Mouse (Mus musculus) layer of hippocampus, adult 9-10 months (tissue): ENCODE data around the gene AW822073.
"Not testable (repeated sequence)": the region's sequence is repeated elsewhere in the genome, so short reads cannot be mapped to it uniquely, and the experiment has no call there.

ENCODE experiments used
- DNase-seq: peaks from one replicate; pipeline ENCODE4 v3.0.0; 2022; ENCODE audit warnings: low spot score

Gene AW822073

GRCm38 (mm10) chr10:58221571-58221970 lies 3.2 kb downstream of the AW822073 start:
- not testable (repeated sequence) for DNase-seq

- no peak for DNase-seq
Measured at GRCm38 (mm10) chr10:58220726-58221125, 4.0 kb downstream of the AW822073 start.

- DNase-seq, result no peak
Measured at GRCm38 (mm10) chr10:58217366-58217765, 7.4 kb downstream of the AW822073 start.

- DNase-seq, result no peak
Measured at GRCm38 (mm10) chr10:58215353-58215752, 9.4 kb downstream of the AW822073 start.

GRCm38 (mm10) chr10:58214934-58215333 lies 9.8 kb downstream of the AW822073 start:
- DNase-seq, result no peak

- DNase-seq, result no peak
Measured at GRCm38 (mm10) chr10:58214497-58214896, 10.2 kb downstream of the AW822073 start.

- no peak for DNase-seq
Measured at GRCm38 (mm10) chr10:58212230-58212629, 12.5 kb downstream of the AW822073 start.

GRCm38 (mm10) chr10:58211213-58211612 lies 13.5 kb downstream of the AW822073 start:
- no peak for DNase-seq

GRCm38 (mm10) chr10:58210514-58210913 lies 14.2 kb downstream of the AW822073 start:
- no peak for DNase-seq

GRCm38 (mm10) chr10:58209710-58210467 lies 14.8 kb downstream of the AW822073 start:
- DNase-seq, result no peak

GRCm38 (mm10) chr10:58206639-58207404 lies 17.9 kb downstream of the AW822073 start:
- DNase-seq, result no peak

- no peak for DNase-seq
Measured at GRCm38 (mm10) chr10:58205986-58206385, 18.7 kb downstream of the AW822073 start.
